Mouse (Mus musculus) kidney, postnatal 10 days (tissue): Measurements from ENCODE around the gene Rnf144b.
A peak's percentile ranks its signal among the peaks of the same experiment; 100 is the strongest.

ENCODE experiments used
- DNase-seq: peaks from one replicate; pipeline ENCODE4 v3.0.0; 2021; ENCODE audit warnings: mixed read lengths

The Rnf144b gene

GRCm38 (mm10) chr13:47183033-47183730, 60.7 kb downstream of the Rnf144b start:
- DNase-seq, result no peak

DNA sequence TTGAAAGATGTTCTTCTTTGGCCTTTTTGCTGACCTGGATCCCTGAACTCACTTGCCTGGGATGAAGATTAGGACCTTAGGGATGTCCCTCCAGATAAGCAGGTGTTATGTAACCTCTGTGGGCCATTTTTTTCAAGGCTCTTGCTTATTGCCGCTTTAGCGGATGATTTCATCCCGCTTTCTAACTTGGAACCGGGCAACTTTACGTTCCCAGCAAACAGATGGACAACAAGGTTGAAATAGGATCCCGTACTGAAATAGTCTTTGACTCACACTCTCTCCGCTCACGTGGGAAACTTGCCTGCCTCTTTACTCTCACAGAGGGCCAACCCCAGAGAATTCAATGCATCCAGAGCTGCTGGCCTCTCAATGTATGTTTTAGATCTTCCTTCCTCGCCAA, 61.3 kb downstream of the Rnf144b start:
- DNase-seq, result no peak

DNA sequence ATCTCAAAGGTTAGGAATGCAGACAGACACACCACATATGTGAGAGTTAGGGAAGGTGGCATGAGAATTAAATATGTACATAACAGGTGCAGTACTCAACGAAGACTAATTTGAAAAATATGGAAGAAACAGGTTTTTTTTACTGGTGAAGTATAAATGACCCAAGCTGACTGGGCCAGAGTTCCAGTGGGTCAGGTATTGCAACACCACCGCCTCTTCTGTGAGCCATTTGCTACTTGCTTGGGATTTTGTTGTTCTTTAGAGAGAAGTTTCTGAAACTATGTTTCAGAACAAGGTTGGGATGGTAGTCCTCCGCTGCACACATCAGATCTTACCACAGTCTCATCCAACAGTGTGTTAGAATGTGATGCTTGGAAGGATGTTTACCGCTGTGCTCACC, 65.4 kb downstream of the Rnf144b start:
- DNase-seq, result no peak

GRCm38 (mm10) chr13:47189971-47190370, 67.5 kb downstream of the Rnf144b start:
- no peak for DNase-seq

DNA sequence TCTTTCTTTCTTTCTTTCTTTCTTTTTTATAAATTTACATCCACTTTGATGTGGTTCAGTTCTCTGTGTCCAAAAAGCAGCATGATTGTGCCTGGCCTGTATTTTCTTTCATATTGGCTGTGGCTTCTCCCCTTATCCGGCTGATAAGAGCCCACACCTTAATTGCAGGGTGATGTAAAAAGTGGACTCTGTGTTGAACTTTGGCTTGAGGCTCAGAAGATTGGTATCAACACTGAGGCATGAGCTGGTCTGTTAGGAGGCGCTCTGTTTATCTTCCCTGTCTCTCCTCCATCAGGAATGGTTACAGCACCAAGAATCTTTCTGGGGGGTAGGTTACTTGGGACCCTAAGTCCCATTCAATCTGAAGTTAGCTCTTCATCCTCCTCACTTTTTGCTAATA, 69.7 kb downstream of the Rnf144b start:
- no peak for DNase-seq

- no peak for DNase-seq
Measured at GRCm38 (mm10) chr13:47192771-47193170, 70.3 kb downstream of the Rnf144b start.

DNA sequence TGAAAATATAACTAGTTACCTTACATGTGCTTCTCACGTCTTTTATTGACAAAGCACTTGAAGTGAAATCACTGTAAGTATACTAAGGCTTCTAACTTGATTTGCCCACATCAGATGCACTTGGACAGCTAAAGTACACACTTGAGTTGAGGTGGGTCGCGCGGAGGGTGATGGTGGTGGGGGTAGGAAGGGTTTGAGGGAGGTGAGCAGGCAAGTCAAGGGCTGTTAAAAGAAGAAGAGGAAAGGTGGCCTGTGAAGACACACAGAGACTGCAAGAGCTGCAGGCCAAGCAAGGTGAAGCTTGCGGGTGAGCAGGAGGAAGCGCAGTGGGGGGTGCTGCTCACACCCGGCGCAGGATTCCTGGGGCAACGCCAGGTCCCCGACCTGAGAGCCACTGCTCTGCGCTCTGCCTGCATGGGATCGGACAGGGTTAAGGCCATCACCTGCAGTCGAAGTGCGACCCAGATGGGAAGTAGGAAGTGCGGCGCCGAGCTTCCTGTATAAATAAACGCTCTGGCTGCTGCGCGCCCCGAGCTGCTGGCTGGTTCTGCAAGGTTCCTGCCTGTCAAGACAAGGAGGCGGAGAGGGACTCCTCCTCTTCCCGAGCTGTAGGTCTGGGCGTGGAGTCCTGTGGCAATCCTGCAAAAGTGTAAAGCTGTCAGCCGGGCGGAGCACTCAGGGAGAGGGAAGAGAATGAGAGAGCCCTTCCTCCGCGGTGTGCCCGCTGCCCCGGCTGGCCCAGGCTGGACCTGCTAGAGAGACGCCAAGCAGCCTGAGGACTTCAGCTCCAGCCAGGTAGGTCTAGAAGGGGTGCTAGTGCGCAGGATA, 71.1 kb downstream of the Rnf144b start:
- peak; percentile 80 for DNase-seq

DNA sequence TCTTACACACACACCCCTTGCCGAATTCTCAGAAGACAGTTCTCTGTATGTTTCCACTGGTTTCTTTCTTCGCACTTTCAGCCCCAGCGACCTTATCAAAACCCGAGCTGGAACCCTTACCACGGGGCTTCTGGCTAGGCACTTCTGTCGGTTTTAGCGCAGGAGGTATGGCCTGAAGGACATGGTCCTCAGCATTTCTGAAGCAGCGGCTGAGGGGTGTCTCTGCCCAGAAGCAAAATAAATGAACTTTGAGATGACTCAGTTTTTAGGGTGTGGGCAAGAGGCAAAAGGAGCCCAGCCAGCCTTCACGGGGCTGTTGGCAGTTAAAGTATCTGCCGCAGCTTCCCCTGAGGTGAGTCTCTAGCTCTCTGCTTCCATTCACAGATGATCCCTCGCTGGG, 72.2 kb downstream of the Rnf144b start:
- DNase-seq, result no peak

GRCm38 (mm10) chr13:47195491-47195890, 73.0 kb downstream of the Rnf144b start:
- no peak for DNase-seq

DNA sequence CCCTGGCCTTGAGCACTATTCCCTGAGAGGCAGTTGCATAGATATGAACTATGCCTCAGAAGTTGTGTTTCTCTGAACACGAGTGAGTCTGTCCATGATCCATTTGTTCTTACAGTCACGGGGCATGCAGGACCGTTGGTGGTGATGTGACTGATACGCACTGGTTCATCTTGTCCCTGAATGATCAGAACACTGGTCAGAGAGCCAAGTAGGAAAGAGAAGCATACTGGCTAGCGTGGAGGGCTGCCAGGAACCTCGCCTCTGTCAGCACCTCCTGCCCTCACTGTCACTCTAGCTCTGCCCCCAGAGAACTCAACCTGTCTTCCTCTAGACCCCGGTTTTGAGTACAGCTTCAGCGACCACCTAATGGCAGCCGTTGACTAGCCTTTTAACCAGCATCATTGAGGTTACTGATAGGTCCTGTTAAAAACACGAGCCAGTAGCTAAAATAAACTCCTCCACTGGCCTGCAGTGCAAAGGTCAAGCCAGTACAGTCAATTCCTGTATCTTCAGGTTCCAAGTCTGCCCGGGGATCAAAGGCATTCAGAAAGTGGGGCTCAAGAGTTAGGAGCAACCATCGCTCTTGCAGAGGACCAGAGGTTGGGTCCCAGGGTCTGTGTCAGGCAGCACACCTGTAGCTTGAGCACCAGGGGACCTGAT, 77.7 kb downstream of the Rnf144b start:
- DNase-seq, result no peak

DNA sequence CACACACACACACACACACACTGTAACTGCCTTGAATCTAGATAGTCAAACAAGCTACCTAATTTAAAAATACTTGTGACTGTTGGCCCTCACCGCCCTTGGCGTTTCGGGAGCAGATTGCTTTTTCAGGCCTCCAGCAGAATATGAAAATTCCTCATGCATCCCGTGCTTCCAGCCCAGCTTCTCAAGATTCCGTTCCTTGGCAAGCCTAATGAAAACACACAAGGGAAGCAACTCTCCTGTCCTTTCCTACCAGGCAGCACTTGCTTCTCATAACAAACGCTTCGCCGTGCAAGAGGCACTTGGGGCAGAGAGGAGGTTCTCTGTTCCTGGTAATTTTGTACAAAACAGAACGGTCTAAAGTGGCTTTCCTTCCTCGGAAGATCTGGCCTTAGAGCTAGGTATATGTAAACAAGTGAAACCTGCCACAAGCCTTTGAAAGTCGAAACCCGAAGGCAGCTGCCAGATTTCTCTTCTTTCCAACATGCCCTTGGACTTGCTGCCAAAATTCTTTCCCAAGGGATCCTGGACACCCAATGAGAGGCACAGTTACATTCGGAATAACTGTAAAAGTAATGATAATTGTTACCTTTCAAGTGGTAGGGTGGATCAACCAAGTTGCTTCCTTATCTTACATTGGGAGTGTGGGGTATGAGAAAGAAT, 79.6 kb downstream of the Rnf144b start:
- no peak for DNase-seq

GRCm38 (mm10) chr13:47210496-47210895, 88.0 kb downstream of the Rnf144b start:
- DNase-seq, result no peak

DNA sequence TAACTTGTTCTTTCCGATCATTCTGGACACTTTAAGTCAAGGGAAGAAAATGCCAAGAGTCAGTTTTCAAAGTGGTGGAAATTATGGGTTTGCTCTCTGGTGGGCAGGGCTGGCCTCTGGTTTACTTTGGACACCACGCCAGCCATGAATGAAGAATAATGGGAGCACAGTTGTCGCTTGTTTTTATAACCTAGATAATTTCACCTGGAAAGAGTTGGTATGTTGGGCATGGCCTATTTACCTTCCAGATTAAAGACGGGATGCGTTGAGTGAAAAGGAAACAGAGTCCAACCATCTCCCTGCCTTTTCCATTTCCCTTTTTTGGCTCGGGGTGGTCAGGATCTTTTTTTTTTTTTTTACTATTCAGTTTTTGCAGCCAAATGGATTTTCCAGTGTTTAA, 88.5 kb downstream of the Rnf144b start:
- DNase-seq, result no peak

GRCm38 (mm10) chr13:47211581-47211980, 89.1 kb downstream of the Rnf144b start:
- DNase-seq, result no peak

DNA sequence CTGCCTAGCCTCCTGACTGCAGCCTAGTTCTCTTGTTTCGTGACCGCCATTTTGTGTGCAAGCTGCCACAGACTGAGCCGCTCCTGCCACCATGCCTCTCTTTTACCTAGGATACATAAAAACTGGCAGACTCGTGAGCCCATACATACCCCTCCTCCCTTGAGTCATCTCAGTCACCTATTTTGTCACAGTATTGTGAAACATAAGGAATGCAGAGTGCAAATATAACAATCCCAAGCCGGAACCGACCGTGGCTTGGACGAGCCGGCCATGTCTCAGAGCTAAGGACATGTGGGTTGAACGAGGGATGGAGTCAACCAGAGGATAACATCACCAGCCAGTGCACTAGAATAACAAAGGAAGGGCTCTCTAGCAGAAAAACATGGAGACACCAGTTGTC, 91.4 kb downstream of the Rnf144b start:
- DNase-seq, result no peak

DNA sequence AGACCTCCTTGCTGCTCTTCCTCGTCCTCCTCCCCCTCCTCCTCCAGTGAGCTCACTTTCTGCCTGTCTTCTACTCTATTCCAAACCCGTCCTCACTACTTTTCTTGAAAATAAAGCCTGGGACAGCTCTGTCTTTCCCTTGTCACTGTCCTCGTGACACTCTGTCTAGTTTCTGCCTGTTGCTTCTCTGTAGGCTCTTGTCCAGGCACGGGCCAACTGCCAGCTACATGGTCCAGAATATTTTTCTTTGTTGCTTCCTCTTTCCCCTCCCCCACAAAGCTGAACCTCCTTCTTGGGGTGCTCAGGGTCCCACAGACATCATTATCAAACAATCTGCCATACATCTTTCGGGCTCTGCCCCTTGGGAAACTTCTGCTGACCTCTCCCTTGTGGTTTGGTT, 92.4 kb downstream of the Rnf144b start:
- peak; percentile 69 for DNase-seq

GRCm38 (mm10) chr13:47215815-47216585, 93.5 kb downstream of the Rnf144b start:
- DNase-seq, result no peak

DNA sequence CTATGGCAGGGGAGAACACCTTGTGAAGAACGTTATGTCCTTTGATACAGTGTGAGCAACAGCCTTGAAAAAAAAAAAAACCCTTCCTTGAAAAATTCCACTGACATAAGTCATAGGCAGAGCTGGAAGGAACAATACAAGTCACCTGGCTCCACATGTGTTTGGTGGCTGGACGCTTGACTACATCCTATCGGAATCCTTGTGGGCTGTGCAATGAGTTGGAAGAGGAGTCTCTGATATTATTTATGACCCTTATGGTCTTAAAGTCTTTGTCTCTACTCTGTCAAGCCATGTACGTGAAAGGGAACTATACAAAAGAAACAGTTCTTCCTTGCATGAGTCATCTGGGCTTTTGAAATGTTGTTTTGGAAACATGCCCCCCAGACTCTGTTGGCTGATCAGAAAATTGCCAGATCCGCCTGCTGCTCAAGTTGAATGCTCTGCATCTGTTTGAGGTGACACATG, 94.7 kb downstream of the Rnf144b start:
- no peak for DNase-seq

DNA sequence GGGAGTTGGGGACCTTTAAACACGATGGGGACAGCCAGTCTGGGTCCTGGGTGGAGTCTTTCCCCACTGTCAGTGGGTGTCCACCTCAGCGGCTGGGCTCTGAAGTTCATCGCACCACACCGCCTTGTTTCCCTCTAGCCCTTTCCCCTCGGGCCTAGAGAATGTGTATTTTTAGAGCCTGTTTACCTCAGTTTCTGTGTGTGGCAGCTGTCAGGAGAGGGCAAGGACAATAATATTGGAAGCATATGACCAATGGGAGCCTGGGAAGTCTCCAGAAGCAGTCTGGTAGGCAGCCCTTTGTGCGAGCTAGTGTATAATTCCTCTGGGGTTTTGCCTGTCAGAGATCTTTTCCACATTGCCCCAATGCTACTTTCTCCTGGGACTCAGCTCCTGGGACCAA, 95.9 kb downstream of the Rnf144b start:
- DNase-seq, result no peak

DNA sequence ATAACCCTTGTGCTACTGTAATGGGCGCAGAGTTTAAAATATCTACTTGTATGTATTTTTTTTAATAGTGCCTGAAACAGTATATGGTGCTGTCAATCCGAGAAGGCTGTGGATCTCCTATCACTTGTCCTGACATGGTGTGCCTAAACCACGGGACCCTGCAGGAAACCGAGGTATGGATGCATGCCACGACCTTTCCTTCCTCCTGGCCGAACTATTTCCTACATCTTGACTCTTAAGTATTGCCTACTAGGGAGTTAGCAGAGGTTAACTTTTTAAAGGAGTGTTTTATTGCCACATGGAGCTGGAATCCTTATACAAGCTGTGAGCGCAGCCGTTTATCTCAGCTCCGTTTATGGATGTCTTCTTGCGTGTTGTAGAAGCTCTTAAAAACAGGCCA, 98.0 kb downstream of the Rnf144b start:
- no peak for DNase-seq

DNA sequence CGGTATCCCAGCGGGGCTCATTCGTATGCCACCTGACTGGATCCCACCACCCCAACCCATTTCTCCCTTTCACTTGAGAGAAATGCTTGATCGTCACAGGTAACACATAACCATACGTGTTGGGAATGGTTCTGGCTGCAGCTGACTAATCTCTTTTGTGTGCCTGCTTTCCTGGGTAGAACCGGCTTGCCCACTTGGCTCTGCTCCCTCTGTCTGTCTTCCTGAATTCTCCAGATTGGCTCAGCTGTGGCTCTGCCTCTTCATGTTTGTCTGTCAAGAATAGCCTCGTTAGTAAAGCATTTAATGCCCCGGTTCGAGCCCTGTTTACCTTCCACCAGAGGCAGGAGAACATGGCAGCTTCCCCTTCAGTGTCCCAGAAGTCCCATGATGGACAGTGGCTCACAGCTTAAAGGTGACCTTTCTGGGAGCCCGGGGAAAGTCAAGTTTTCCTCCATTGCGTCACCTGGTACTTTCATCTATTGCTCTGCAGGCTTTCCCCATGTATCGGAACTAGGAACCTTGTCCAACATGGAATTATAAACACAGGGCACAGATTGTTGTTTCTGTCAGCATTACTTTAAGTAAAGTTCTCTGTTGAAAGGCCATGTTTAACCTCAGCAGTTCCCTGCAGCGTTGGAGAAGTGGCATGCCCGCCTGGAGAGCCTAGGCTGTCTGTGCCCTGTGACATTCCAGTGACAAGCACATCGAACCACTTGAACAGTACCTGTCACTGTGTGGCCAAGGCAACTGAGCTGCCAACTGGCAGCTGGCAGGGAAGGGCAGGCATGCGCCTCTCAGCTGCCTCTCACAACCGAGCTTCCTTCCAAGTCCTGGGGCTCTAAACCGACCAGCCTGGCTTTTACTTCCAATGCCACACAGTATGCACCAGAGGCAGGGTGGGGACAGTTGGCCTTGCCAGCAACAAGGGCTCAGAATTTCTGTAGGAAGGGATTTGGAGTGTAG, 101.4 kb downstream of the Rnf144b start:
- DNase-seq, result no peak
